Mouse (Mus musculus): ENCODE data around the gene Uckl1.

DNA sequence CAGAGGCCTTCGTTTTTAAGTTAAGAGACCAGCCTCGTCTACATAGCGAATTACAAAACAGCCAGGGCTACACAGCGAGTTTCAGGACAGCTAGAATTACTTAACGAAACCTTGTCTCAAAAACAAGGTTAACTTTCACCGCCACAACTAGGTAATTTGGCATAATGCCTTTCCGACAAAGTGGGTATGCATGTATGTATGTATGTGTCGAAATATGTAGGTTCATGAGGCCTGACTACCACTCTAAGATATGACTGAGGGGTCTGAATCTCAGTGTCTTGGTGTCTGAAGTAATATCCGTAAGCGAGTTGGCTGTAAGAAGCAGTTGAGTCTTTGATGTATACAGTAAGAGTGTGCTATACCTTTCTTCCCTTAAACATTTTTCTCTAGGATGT lies 17.1 kb upstream of the Uckl1 start:
- TF ChIP-seq CTCF (IDR thresholded peaks at IDR 0.05; ENCODE audit: borderline replicate concordance, control insufficient read depth, extremely low read depth, insufficient read depth, low read length, poor library complexity), result no peak
- TF ChIP-seq POLR2A (IDR thresholded peaks at IDR 0.05; ENCODE audit: control insufficient read depth, extremely low read depth, insufficient read depth, low read length, poor library complexity), result no peak
